Mouse (Mus musculus): ENCODE measurements at regions not wholly inside any gene's neighbourhood (a gene's known extent, or its start where the extent isn't known, plus 50 kb on each side); places are given as distances from the start of the nearest gene placed in this dataset.

GRCm38 (mm10) chr4:127736781-127737180 is 234.0 kb downstream of the CK137956 start:
- no peaks in the 10 kb centered on the region for H3K27me3 ChIP-seq (ENCODE audit: control insufficient read depth, insufficient read depth, low read length)
- H3K4me1 ChIP-seq (replicated peaks; ENCODE audit: control insufficient read depth, insufficient read depth, low read length), result no peaks in the 10 kb centered on the region
- WGBS, result 68% methylated on average over 2 of the region's 2 CpGs
- no peaks in the 10 kb centered on the region for H3K36me3 ChIP-seq (ENCODE audit: control insufficient read depth, insufficient read depth, low read length)
- TF ChIP-seq POLR2A (IDR thresholded peaks at IDR 0.05; ENCODE audit: control insufficient read depth, extremely low read depth, insufficient read depth, low read length, poor library complexity) (no peak), CTCF (IDR thresholded peaks at IDR 0.05; ENCODE audit: borderline replicate concordance, control insufficient read depth, extremely low read depth, insufficient read depth, low read length, poor library complexity) (no peak)
- DNase-seq, result no peak
- no peak overlapping the region for H3K4me3 ChIP-seq (ENCODE audit: control insufficient read depth, insufficient read depth, low read length)
- no peak overlapping the region for H3K27ac ChIP-seq (ENCODE audit: control insufficient read depth, insufficient read depth, low read length)

DNA sequence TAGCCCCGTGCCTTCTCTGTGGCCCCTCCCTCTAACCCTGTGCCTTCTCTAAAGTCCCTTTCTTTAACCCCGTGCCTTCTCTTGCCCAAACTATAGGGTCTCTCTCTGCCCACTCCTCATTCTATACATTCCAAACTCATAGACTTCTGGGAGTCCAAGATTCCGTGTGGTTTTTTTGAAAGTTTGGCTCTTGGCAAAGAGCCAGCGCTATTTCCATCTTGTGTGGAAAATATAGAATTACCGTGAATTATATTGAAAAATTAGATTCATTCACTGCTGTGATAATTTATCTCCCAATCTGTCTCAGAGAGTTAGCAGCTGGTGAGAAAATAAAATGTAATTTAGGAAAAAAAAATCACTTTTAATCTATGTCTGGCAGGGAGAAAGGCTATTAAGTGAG is 234.6 kb downstream of the CK137956 start:
- 84% methylated on average over 5 of the region's 5 CpGs for WGBS
- Histone ChIP-seq H3K27ac (ENCODE audit: control insufficient read depth, insufficient read depth, low read length) (no peak overlapping the region), H3K4me1 (replicated peaks; ENCODE audit: control insufficient read depth, insufficient read depth, low read length) (no peaks in the 10 kb centered on the region), H3K4me3 (ENCODE audit: control insufficient read depth, insufficient read depth, low read length) (no peak overlapping the region), H3K36me3 (ENCODE audit: control insufficient read depth, insufficient read depth, low read length) (no peaks in the 10 kb centered on the region), H3K27me3 (ENCODE audit: control insufficient read depth, insufficient read depth, low read length) (no peaks in the 10 kb centered on the region)
- no peak for DNase-seq
- TF ChIP-seq CTCF (IDR thresholded peaks at IDR 0.05; ENCODE audit: borderline replicate concordance, control insufficient read depth, extremely low read depth, insufficient read depth, low read length, poor library complexity) (no peak), POLR2A (IDR thresholded peaks at IDR 0.05; ENCODE audit: control insufficient read depth, extremely low read depth, insufficient read depth, low read length, poor library complexity) (no peak)

- 84% methylated on average over 8 of the region's 8 CpGs for WGBS
- no peak overlapping the region for H3K4me3 ChIP-seq (ENCODE audit: control insufficient read depth, insufficient read depth, low read length)
- no peaks in the 10 kb centered on the region for H3K4me1 ChIP-seq (replicated peaks; ENCODE audit: control insufficient read depth, insufficient read depth, low read length)
Observed at GRCm38 (mm10) chr4:127734641-127735040, 236.1 kb downstream of the CK137956 start.

GRCm38 (mm10) chr4:127718661-127719060 is 252.1 kb downstream of the CK137956 start:
- no peak overlapping the region for H3K27ac ChIP-seq (ENCODE audit: control insufficient read depth, insufficient read depth, low read length)
- H3K4me3 ChIP-seq (ENCODE audit: control insufficient read depth, insufficient read depth, low read length), result no peak overlapping the region
- no peaks in the 10 kb centered on the region for H3K27me3 ChIP-seq (ENCODE audit: control insufficient read depth, insufficient read depth, low read length)
- H3K4me1 ChIP-seq (replicated peaks; ENCODE audit: control insufficient read depth, insufficient read depth, low read length), result no peaks in the 10 kb centered on the region
- WGBS, result 87% methylated on average over 5 of the region's 5 CpGs
- no peak for DNase-seq
- TF ChIP-seq POLR2A (IDR thresholded peaks at IDR 0.05; ENCODE audit: control insufficient read depth, extremely low read depth, insufficient read depth, low read length, poor library complexity), result no peak
- no peak for TF ChIP-seq CTCF (IDR thresholded peaks at IDR 0.05; ENCODE audit: borderline replicate concordance, control insufficient read depth, extremely low read depth, insufficient read depth, low read length, poor library complexity)
- H3K36me3 ChIP-seq (ENCODE audit: control insufficient read depth, insufficient read depth, low read length), result no peaks in the 10 kb centered on the region

More at GRCm38 (mm10) chr4:127734641-127735040, 236.1 kb downstream of the CK137956 start:
- no peaks in the 10 kb centered on the region for H3K27me3 ChIP-seq (ENCODE audit: control insufficient read depth, insufficient read depth, low read length)
- no peak overlapping the region for H3K27ac ChIP-seq (ENCODE audit: control insufficient read depth, insufficient read depth, low read length)
- TF ChIP-seq CTCF (IDR thresholded peaks at IDR 0.05; ENCODE audit: borderline replicate concordance, control insufficient read depth, extremely low read depth, insufficient read depth, low read length, poor library complexity) (no peak), POLR2A (IDR thresholded peaks at IDR 0.05; ENCODE audit: control insufficient read depth, extremely low read depth, insufficient read depth, low read length, poor library complexity) (no peak)
- no peaks in the 10 kb centered on the region for H3K36me3 ChIP-seq (ENCODE audit: control insufficient read depth, insufficient read depth, low read length)
- DNase-seq, result no peak

DNA sequence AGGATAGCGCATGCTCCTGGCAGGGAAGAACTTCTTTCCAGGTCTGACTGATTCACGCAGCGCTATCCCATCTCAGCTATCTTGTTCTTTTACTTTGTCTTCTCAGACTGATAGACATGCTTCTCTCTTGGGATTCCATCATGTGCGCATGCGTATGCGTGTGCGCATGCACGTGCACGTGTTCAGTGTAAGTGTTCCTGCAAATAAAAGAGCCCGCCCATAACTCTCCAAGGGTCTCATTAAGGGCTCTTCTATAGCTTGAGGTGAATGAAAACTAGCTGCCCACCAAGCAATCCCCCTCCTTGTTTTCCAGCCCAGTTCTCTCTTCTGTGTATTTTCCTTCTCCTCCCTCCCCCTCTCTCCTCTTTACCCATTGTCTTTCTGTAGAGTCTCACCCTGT is 258.5 kb downstream of the CK137956 start:
- Histone ChIP-seq H3K27me3 (ENCODE audit: control insufficient read depth, insufficient read depth, low read length) (no peaks in the 10 kb centered on the region), H3K4me3 (ENCODE audit: control insufficient read depth, insufficient read depth, low read length) (no peak overlapping the region), H3K36me3 (ENCODE audit: control insufficient read depth, insufficient read depth, low read length) (no peaks in the 10 kb centered on the region), H3K27ac (ENCODE audit: control insufficient read depth, insufficient read depth, low read length) (no peak overlapping the region), H3K4me1 (replicated peaks; ENCODE audit: control insufficient read depth, insufficient read depth, low read length) (no peaks in the 10 kb centered on the region)
- 96% methylated on average over 10 of the region's 10 CpGs for WGBS
- DNase-seq, result no peak
- no peak for TF ChIP-seq POLR2A (IDR thresholded peaks at IDR 0.05; ENCODE audit: control insufficient read depth, extremely low read depth, insufficient read depth, low read length, poor library complexity)
- no peak for TF ChIP-seq CTCF (IDR thresholded peaks at IDR 0.05; ENCODE audit: borderline replicate concordance, control insufficient read depth, extremely low read depth, insufficient read depth, low read length, poor library complexity)

DNA sequence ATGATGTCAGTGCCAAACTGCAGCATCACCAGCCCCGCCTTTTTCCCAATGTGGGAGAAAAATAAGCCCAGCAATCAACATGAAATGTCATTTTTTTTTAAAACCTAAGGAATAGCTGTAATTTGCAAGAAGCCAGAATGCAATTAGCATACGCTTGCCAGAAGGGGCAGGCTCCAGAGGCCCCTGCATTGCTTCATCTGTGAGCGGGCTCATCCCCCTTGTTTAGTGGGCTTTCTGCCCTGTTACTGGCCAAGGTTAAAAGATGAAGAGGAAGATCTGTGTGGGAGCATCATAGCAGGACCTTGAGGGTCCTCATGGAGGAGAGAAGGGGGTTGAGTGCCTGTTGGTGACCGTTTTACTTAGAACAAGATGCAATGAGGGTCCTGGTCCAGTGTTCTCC is 259.9 kb downstream of the CK137956 start:
- H3K4me1 ChIP-seq (replicated peaks; ENCODE audit: control insufficient read depth, insufficient read depth, low read length), result no peaks in the 10 kb centered on the region
- TF ChIP-seq POLR2A (IDR thresholded peaks at IDR 0.05; ENCODE audit: control insufficient read depth, extremely low read depth, insufficient read depth, low read length, poor library complexity) (no peak), CTCF (IDR thresholded peaks at IDR 0.05; ENCODE audit: borderline replicate concordance, control insufficient read depth, extremely low read depth, insufficient read depth, low read length, poor library complexity) (no peak)
- DNase-seq, result no peak
- no peaks in the 10 kb centered on the region for H3K27me3 ChIP-seq (ENCODE audit: control insufficient read depth, insufficient read depth, low read length)
- H3K36me3 ChIP-seq (ENCODE audit: control insufficient read depth, insufficient read depth, low read length), result no peaks in the 10 kb centered on the region
- WGBS, result 73% methylated on average over 4 of the region's 4 CpGs
- H3K4me3 ChIP-seq (ENCODE audit: control insufficient read depth, insufficient read depth, low read length), result no peak overlapping the region
- no peak overlapping the region for H3K27ac ChIP-seq (ENCODE audit: control insufficient read depth, insufficient read depth, low read length)

- no peak overlapping the region for H3K4me3 ChIP-seq (ENCODE audit: control insufficient read depth, insufficient read depth, low read length)
- no peaks in the 10 kb centered on the region for H3K4me1 ChIP-seq (replicated peaks; ENCODE audit: control insufficient read depth, insufficient read depth, low read length)
- no peaks in the 10 kb centered on the region for H3K36me3 ChIP-seq (ENCODE audit: control insufficient read depth, insufficient read depth, low read length)
- no peaks in the 10 kb centered on the region for H3K27me3 ChIP-seq (ENCODE audit: control insufficient read depth, insufficient read depth, low read length)
- H3K27ac ChIP-seq (ENCODE audit: control insufficient read depth, insufficient read depth, low read length), result no peak overlapping the region
- TF ChIP-seq CTCF (IDR thresholded peaks at IDR 0.05; ENCODE audit: borderline replicate concordance, control insufficient read depth, extremely low read depth, insufficient read depth, low read length, poor library complexity) (no peak), POLR2A (IDR thresholded peaks at IDR 0.05; ENCODE audit: control insufficient read depth, extremely low read depth, insufficient read depth, low read length, poor library complexity) (no peak)
- 91% methylated on average over 6 of the region's 6 CpGs for WGBS
- DNase-seq, result no peak
Observed at GRCm38 (mm10) chr4:127709746-127710145, 261.0 kb downstream of the CK137956 start.

All from thymus, adult 2 months (tissue).